Mouse (Mus musculus) E14TG2a.4 (cell line): ENCODE data around the gene Angptl6.

Experiments
- CTCF ChIP-seq: conservative IDR thresholded peaks from 2 replicates; pipeline ENCODE4 v1.5.1; 2014; ENCODE audit warnings: low read length
- NANOG ChIP-seq: IDR thresholded peaks from 2 replicates; pipeline ENCODE4 v1.6.1; 2014; ENCODE audit warnings: borderline replicate concordance, low read length, mixed read lengths
- POU5F1 ChIP-seq: IDR thresholded peaks from 2 replicates; pipeline ENCODE4 v1.6.1; 2014; ENCODE audit warnings: low read length, borderline replicate concordance

- TF ChIP-seq CTCF (no peak), POU5F1 (no peak), NANOG (no peak)
Measured at GRCm38 (mm10) chr9:20888386-20888765, 8.8 kb upstream of the Angptl6 start.
